Mouse (Mus musculus) kidney, embryonic 14.5 days (tissue): ENCODE results near the gene Gm12184. TPM values are rescaled to one million over a fixed set of nuclear protein-coding genes. Genes with fewer than 3 reads are reported as not detected.
A peak's percentile ranks its signal among the peaks of the same experiment; 100 is the strongest.

ENCODE experiments used
- ATAC-seq: fragments of 200-750 bp; cut with Nextera tagmentation; 2 replicates; pipeline ENCODE4 v1.8.0; 2017; ENCODE audit warnings: moderate number of reproducible peaks, mild to moderate bottlenecking, moderate TSS enrichment, moderate library complexity; ENCODE audit not compliant: low FRiP score, low TSS enrichment
- H3K27ac ChIP-seq: fragments of 300-500 bp; sonication (generic); 2 replicates; pipeline ENCODE4 v1.5.1; 2014; ENCODE audit warnings: low read depth, mild to moderate bottlenecking, low read length, moderate library complexity, mixed read lengths
- H3K27me3 ChIP-seq: fragments of 300-500 bp; sonication (generic); 2 replicates; pipeline ENCODE4 v1.6.1; 2014; ENCODE audit warnings: mild to moderate bottlenecking, low read length; ENCODE audit not compliant: control insufficient read depth, insufficient read depth
- H3K36me3 ChIP-seq: fragments of 300-500 bp; sonication (generic); 2 replicates; pipeline ENCODE4 v1.6.1; 2014; ENCODE audit warnings: low read length, mixed read lengths; ENCODE audit not compliant: control insufficient read depth, insufficient read depth
- H3K4me1 ChIP-seq: fragments of 300-500 bp; sonication (generic); 2 replicates; pipeline ENCODE4 v1.6.1; 2014; ENCODE audit warnings: low read length, mixed read lengths; ENCODE audit not compliant: control insufficient read depth, insufficient read depth
- H3K4me2 ChIP-seq: fragments of 300-500 bp; sonication (generic); replicated peaks from 2 replicates; pipeline ENCODE4 v1.6.1; 2014; ENCODE audit warnings: low read depth, mild to moderate bottlenecking, low read length
- H3K4me3 ChIP-seq: fragments of 300-500 bp; sonication (generic); 2 replicates; pipeline ENCODE4 v1.5.1; 2014; ENCODE audit warnings: mild to moderate bottlenecking, low read length
- H3K9ac ChIP-seq: fragments of 300-500 bp; sonication (generic); 2 replicates; pipeline ENCODE4 v1.6.1; 2014; ENCODE audit warnings: low read depth, mild to moderate bottlenecking, low read length, moderate library complexity
- H3K9me3 ChIP-seq: fragments of 300-500 bp; sonication (generic); 2 replicates; pipeline ENCODE4 v1.6.1; 2016; ENCODE audit warnings: low read length; ENCODE audit not compliant: control insufficient read depth
- WGBS: fragments of 180-500 bp; shearing (Covaris S2); extraction: QIAGEN DNeasy Blood & Tissue Kit; methylation state at CpG from one replicate; pipeline ENCODE4 v1.1.7; 2014; 5-methylcytosine and 5-hydroxymethylcytosine counted together
- polyA plus RNA-seq: library from polyadenylated mRNA; unstranded; fragments of >200 nt; fragmentation: Nextera tagmentation; extraction: Ambion mirVana; gene quantifications from 2 replicates; pipeline ENCODE4 v1.2.1, GENCODE M21; 2014

Gene Gm12184
- polyA plus RNA-seq, 1 experiment from 2014 or later: 7.6 TPM

DNA sequence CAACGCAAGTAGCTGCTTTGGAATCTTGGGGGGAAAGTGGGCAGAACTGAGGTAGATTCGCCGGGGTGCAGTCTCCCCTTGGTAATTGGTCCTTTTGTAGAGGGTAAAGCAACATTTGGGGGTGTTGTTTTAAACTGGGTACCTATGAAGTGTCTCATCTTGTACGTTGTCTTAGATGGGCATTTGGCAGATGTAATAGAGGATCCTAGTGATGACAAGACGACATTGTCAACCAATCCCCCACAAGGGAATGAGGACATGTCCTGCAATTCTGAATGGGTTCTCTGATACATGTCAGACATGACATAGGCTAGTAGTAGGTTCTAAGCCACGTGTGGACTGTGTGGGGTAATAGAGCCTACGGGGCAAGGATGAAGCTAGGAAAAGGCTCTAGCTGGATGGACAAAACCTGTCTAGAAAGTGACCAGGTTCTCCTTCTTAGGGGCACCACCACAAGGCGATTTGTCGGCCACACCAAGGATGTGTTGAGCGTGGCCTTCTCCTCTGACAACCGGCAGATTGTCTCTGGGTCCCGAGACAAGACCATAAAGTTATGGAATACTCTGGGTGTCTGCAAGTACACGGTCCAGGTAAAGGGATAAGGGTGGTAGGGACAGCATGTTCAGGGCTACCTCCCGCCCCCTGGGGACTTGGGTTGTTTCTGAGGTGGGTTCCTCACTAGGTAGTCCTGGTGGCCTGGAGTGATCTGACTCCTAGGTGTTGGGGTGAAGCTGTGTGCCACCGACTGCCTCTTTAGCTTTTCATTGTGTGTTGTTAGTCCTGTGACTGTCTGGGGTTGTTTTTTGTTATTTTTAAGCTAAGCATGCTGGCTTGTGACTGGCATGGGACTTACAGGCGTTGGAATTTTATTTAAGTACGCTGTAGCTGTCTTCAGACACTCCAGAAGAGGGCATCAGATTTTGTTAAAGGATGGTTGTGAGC is 24.4 kb downstream of the Gm12184 start:
- ATAC-seq: no peak
- Histone ChIP-seq H3K9me3 (no peaks in the 10 kb centered on the region), H3K4me1 (peaks cover 15% of the 10 kb centered on the region), H3K27ac (no peak overlapping the region), H3K9ac (peak overlapping the region; percentile 95), H3K36me3 (peaks cover 62% of the 10 kb centered on the region), H3K27me3 (no peaks in the 10 kb centered on the region), H3K4me3 (peak overlapping the region; percentile 91), H3K4me2 (peak overlapping the region; percentile 80)
- 75% methylated on average over 17 of the region's 17 CpGs for WGBS

GRCm38 (mm10) chr11:48799921-48800701 is 26.3 kb downstream of the Gm12184 start, which contains the start of gene Rack1:
Rack1 (plus strand) TSS chr11:48800332.
- no peaks in the 10 kb centered on the region for H3K27me3 ChIP-seq
- peaks cover 42% of the 10 kb centered on the region for H3K36me3 ChIP-seq
- peak within 1 kb of the TSS; percentile 97 for H3K27ac ChIP-seq
- under 1% methylated on average over 47 of the region's 47 CpGs for WGBS
- H3K9me3 ChIP-seq: no peaks in the 10 kb centered on the region
- H3K4me2 ChIP-seq: peak within 1 kb of the TSS; percentile 80
- H3K4me3 ChIP-seq: peak within 1 kb of the TSS; percentile 91
- peak within 1 kb of the TSS; percentile 95 for H3K9ac ChIP-seq
- H3K4me1 ChIP-seq: peaks cover 15% of the 10 kb centered on the region
- peak; percentile 88 for ATAC-seq

DNA sequence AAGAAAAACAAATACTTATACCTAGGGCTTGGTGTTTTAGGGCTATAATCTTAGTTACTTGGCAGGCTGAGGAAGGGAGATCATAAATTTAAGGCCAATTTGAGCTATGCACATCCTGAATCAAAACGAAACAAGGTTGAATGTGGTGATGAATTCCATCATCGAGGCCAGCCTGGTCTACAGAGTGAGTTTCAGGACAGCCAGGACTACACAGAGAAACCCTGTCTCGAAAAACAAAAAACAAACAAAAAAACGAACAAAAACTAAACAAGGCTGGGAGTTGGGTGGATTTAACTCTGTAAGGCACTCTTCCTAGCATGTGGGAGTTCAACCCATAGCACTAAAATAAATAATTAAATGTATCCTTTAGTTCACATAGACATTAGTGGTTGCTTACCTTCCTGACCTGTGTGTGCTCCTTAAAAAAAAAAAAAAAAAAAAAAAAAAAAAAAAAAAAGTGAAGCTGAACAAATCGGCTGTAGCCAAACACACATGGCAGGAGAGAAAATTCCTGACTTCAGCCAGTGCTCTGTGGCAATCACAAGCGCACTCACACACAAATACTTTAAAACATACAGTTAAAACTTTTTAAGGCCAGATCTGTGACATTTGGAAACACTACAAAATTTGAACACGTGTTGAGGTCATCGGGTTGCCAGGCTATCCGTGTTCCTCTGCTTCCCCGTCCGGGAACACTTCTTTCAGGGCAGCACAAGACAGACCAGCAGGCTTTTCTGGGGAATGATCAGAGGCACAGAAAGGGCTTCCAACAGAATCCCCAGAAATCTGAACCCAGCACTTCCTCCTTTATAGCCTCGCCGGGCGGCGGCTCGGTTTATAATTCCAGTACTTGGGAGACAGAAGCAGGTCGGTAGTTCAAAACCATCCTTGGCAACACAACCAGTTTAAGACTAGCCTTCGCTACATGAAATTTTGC is 27.2 kb downstream of the Gm12184 start:
- ATAC-seq: peak; percentile 15
- WGBS: 6% methylated on average over 18 of the region's 18 CpGs
- Histone ChIP-seq H3K4me1 (peaks cover 15% of the 10 kb centered on the region), H3K36me3 (peaks cover 34% of the 10 kb centered on the region), H3K27ac (peak overlapping the region; percentile 97), H3K4me3 (peak overlapping the region; percentile 91), H3K9ac (peak overlapping the region; percentile 95), H3K4me2 (peak overlapping the region; percentile 80), H3K27me3 (no peaks in the 10 kb centered on the region), H3K9me3 (no peaks in the 10 kb centered on the region)

GRCm38 (mm10) chr11:48798308-48798707 is 28.1 kb downstream of the Gm12184 start:
- H3K9ac ChIP-seq: no peak overlapping the region
- no peaks in the 10 kb centered on the region for H3K27me3 ChIP-seq
- H3K36me3 ChIP-seq: peaks cover 24% of the 10 kb centered on the region
- peaks cover 15% of the 10 kb centered on the region for H3K4me1 ChIP-seq
- H3K9me3 ChIP-seq: no peaks in the 10 kb centered on the region
- peak overlapping the region; percentile 80 for H3K4me2 ChIP-seq
- H3K27ac ChIP-seq: no peak overlapping the region
- ATAC-seq: no peak
- 90% methylated on average over 7 of the region's 7 CpGs for WGBS
- no peak overlapping the region for H3K4me3 ChIP-seq

- Histone ChIP-seq H3K9ac (no peak overlapping the region), H3K4me3 (no peak overlapping the region), H3K4me1 (peaks cover 14% of the 10 kb centered on the region), H3K9me3 (no peaks in the 10 kb centered on the region), H3K27me3 (no peaks in the 10 kb centered on the region), H3K27ac (no peak overlapping the region), H3K36me3 (peaks cover 14% of the 10 kb centered on the region; the same call in 1 of the 2 replicates), H3K4me2 (no peak overlapping the region)
- 81% methylated on average over 5 of the region's 5 CpGs for WGBS
- ATAC-seq: no peak
These were observed 29.2 kb downstream of the Gm12184 start for GRCm38 (mm10) chr11:48797287-48797686.

DNA sequence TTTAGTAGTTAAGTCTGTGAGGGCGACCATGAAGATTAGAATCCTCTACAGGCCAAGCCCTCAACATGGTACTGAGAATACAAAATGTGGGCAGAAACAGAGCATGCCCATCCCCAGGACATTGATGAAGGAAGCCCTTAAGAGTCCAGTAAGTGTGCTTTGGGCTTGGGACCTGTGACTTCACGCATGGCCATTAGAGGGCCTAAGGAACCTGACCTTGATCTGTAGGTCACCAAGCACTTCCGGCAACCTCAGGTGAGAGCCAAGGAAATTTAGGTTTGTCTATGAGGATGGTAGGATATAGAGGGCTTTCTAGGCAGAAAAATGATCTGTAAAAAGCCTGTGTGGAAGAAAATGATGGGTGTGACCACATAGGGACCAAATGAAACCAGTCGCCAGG is 30.2 kb downstream of the Gm12184 start:
- no peak overlapping the region for H3K4me3 ChIP-seq
- H3K36me3 ChIP-seq: peaks cover 4% of the 10 kb centered on the region; the same call in 1 of the 2 replicates
- no peak for ATAC-seq
- no peak overlapping the region for H3K9ac ChIP-seq
- H3K27ac ChIP-seq: no peak overlapping the region
- 0 out of 2 replicates have a peak, but pooled peaks cover 5% of the 10 kb centered on the region for H3K4me1 ChIP-seq
- H3K9me3 ChIP-seq: no peaks in the 10 kb centered on the region
- 87% methylated on average over 4 of the region's 4 CpGs for WGBS
- no peaks in the 10 kb centered on the region for H3K27me3 ChIP-seq
- no peak overlapping the region for H3K4me2 ChIP-seq

- H3K4me3 ChIP-seq: no peak overlapping the region
- H3K27me3 ChIP-seq: no peaks in the 10 kb centered on the region
- 0 out of 2 replicates have a peak, but pooled peaks cover 5% of the 10 kb centered on the region for H3K4me1 ChIP-seq
- H3K9ac ChIP-seq: no peak overlapping the region
- H3K9me3 ChIP-seq: no peaks in the 10 kb centered on the region
- H3K27ac ChIP-seq: no peak overlapping the region
- 85% methylated on average over 7 of the region's 7 CpGs for WGBS
- no peaks in the 10 kb centered on the region for H3K36me3 ChIP-seq
- H3K4me2 ChIP-seq: no peak overlapping the region
- ATAC-seq: no peak
These were observed 31.2 kb downstream of the Gm12184 start for GRCm38 (mm10) chr11:48795221-48795620.

DNA sequence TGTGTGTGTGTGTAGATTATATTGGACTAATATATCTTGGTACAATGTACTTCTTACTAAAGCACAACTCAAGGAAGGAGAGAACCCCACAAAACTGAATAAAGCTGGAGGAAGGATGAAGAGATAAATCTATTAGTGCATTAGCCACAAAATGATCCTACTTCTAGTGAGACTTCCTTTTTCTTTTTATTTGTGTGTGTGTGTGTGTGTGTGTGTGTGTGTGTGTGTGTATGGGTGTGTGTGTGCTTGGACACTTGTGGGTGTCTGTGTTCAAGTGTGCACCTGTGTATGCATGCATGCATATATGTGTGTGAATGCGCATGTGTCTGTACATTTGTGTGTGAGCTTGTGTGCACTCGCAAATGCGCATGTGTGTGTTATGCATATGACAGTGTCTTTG is 33.3 kb downstream of the Gm12184 start:
- no peaks in the 10 kb centered on the region for H3K36me3 ChIP-seq
- H3K9ac ChIP-seq: no peak overlapping the region
- no peak overlapping the region for H3K4me3 ChIP-seq
- H3K27me3 ChIP-seq: no peaks in the 10 kb centered on the region
- no peaks in the 10 kb centered on the region for H3K9me3 ChIP-seq
- H3K4me1 ChIP-seq: 0 out of 2 replicates have a peak, but pooled peaks cover 2% of the 10 kb centered on the region
- no peak overlapping the region for H3K27ac ChIP-seq
- no peak for ATAC-seq
- 97% methylated on average over 3 of the region's 3 CpGs for WGBS
- no peak overlapping the region for H3K4me2 ChIP-seq
